Mouse (Mus musculus) R1 (cell line): Measurements from ENCODE around the gene Cwc27.

Source experiments
- DNase-seq: peaks from one replicate; pipeline ENCODE4 v3.0.0-alpha.2; 2018; ENCODE audit warnings: low read depth, low spot score

Gene Cwc27

DNA sequence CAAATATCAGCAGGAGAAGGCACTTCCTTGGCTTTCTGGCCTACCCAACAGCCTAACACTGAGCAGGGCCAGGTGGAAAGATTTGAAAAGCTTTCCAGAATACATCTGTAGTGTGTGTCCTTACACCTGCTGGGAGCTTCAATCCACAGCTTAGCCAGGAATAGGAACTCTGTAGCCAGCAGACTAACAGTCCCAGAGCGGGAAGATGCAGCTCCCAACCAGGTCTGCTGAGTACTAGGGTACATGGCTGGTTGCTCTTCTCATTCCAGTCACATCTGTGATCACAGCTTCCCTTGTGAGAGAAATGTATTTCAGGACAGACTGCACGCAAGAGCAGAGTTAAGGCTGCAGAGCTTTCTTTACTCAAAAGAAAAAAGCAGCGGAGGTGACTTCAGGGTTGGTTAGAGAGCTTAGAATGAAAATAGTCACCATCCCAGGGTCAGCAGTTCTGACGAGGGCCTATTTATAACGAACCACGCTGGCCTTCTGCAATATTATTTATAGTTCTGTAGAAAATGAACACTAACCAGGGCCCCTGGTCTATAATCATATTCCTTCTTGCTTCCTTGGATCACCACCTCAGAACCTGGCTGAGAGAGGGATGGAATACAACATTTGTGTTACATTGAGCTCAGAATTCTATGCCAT lies 171.0 kb downstream of the Cwc27 start:
- no peak for DNase-seq

GRCm38 (mm10) chr13:104644185-104644584 lies 172.8 kb downstream of the Cwc27 start:
- peak; percentile 51 for DNase-seq

DNA sequence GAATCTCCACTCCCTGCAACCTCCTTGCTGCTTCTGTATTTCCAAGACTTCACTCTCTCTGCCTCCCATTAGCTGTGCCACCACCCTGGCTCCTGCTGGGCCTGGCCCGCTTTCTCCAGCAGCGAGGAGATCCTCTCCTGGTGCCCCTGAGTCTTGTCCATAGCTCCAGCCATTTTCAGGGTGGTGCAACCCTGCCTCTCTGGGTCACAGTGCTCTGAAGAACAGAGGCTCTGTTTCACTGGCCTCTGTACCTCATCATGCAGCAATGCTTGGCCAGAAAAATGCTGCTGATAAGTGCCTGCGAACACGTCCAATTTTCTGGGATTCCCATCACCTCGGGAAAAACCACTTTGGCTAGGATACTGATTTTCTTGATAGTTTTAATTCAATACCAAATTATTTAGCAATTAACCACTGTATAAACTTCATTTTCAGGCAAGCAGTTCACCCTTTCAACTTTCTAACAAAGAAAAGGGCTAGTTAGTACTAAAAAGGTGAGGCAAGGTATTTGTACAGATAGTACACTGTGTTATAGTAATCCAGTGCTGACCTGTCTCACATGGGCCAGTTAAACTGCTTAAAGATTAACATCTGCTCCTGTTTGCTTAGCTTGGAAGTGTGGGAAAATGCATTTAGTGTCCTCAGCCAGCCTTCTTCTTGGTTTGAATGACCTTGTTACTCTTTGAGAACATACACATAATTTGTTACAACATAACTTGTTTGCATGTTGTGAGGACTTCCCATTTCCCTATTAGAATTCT lies 176.1 kb downstream of the Cwc27 start:
- no peak for DNase-seq

DNA sequence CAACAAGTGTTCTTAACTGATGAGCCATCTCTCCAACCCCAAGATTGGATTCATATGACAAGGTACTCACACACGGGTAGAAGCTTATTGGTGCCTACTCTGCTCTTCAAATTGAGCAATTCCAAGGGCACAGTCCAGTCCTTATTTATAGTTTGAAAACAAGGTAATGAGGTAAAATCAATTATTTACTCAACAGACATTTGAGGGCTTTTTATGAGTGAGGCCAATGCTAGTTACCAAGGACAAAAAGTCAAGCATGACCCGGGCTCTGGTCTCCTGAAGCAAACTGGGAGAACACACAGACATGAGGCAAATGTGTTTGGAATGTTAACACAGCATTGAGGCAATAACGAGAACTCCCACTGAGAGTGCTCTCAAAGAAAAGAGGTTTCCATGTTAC lies 178.0 kb downstream of the Cwc27 start:
- no peak for DNase-seq

GRCm38 (mm10) chr13:104635965-104636462 lies 180.9 kb downstream of the Cwc27 start:
- no peak for DNase-seq

DNA sequence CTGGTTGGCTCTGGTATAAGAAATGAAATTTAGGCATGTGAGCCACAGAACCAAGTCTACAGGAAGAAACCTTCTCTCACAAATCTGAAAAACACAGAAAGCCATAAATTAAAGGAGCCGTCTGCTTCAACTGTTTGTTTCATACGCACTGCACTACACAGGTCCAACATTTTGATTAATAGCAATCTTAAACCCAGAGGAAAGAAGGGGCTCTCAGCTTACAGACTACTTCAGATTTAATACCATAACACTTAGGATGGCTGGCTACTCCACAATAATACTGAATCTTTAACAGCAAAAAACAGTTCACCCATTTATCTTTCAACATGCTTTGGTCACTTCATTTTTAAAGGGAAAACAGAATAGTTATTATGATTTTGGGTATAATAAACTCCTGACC lies 182.2 kb downstream of the Cwc27 start:
- DNase-seq, result no peak

- DNase-seq, result no peak
These were observed 184.3 kb downstream of the Cwc27 start for GRCm38 (mm10) chr13:104632427-104633167.

DNA sequence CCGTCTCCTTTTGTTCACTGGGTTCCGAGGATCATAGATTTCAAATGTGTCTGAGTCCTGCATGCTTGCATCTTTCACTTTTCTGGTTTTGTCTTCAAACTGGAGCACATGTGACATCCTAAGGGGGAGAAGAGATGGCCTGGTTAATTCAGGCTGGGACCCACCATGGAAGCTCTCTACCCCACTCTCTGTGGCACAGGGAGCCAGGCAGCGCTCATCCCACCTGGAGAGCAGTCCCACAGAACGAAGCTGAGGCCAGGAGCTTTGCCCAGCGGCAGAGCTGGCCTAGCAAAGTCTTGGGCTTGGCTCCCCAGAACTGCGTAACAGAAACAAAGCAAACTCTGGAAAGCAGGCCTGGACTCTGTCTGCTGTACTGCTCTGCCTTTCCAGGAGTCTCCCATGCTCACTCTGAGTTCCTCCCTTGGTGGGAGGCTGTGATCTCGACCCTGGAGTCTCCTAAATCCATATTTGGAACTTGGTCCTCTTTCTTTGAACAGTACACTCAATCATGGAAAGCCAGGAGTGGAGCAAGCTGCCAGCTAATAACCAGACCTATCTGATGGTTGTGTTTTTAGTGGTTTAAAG lies 185.2 kb downstream of the Cwc27 start:
- DNase-seq, result no peak

GRCm38 (mm10) chr13:104630808-104631207 lies 186.1 kb downstream of the Cwc27 start:
- no peak for DNase-seq

- no peak for DNase-seq
These were observed 187.3 kb downstream of the Cwc27 start for GRCm38 (mm10) chr13:104629621-104630020.

GRCm38 (mm10) chr13:104628019-104628418 lies 188.9 kb downstream of the Cwc27 start:
- no peak for DNase-seq

DNA sequence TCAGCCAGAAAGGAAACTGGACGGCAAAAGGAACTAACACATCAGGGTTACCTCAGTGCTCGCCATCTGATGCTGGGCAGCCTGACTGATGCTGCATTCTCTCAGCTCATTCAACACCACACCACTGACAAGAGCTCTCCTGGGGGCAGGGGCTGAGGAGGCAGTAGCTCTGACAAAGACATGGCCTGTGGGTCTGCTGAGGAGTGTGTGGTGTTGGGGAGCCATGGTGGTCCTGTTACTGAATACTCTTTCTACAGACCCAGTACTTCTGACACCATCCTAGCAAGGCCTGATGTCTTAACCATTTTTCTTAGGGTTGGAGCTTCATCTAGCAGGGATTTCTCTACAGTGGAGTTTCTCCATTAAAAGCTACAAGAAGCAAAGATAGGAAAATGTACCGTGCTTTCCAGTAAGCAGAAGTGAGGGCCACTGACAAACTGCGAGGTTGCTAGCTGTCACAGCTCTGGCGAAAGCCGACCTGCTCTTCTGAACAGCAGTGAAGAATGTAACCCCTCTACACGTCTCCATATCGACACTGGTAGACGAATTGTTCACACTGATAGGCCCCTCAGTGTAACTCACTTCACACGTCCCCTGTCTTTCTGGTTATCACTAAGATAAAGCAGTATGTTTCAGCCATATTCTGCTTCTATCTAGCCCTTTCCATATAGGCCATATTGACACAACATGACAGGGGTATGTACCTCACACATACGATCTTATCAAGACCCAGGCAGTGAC lies 189.6 kb downstream of the Cwc27 start:
- DNase-seq, result no peak

- DNase-seq, result no peak
These were observed 193.6 kb downstream of the Cwc27 start for GRCm38 (mm10) chr13:104623130-104623891.

- no peak for DNase-seq
These were observed 194.7 kb downstream of the Cwc27 start for GRCm38 (mm10) chr13:104622102-104622743.

- no peak for DNase-seq
These were observed 196.5 kb downstream of the Cwc27 start for GRCm38 (mm10) chr13:104620423-104620822.

DNA sequence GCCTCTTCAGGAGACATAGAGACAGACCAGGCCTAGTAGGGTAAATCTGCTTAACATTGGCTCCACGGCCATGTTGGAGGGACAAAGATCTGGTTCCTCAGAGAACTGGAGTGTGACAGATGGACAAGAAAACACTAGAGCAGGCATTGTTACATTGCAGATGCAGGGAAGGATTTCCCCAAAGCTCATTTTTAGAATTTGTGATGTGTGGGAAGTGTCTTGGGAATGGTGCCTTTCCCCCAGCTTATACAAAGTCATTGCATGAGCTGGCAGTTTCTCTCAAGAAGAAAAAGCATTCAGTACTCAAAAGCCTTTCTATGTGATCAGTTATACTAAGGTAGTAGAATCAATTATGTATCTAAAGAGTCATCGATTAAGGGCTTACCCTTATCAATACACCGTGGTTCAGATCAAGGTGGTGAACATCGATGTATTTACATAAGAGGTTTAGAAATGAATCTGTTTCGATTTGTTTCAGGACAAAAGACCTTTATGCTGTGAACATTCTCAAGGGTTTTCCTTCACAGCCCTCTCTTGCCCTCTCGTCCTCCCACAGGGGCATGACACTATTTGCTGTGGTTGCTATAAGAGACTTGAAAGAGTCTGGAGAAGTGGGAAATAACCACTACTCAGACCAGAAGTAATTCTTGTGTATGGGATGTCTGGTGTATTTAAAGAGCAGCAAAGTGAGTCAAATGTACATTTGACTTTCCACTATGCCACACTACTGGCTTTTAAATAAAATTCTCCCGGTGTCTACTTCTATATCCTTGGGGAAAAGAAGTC lies 197.2 kb downstream of the Cwc27 start:
- DNase-seq, result no peak

DNA sequence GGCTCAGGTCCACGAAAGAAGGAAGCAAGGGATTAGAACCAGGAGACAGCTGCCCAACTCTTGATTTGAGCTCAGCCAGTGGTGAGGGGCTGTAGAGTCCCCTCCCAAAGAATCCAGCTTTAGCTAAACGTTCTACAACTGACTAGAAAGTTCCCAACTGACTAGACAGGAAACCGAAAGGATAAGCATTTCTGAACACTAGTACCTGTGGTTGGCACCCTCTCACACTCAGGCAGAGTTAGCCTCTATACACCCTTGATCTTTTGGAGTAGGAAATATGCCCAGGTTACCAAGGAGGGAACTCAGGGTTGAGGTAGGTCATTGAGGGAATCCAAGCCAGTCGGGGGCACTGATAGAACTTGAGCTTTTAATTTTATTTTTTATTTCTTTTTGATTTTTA lies 199.7 kb downstream of the Cwc27 start:
- DNase-seq, result no peak

DNA sequence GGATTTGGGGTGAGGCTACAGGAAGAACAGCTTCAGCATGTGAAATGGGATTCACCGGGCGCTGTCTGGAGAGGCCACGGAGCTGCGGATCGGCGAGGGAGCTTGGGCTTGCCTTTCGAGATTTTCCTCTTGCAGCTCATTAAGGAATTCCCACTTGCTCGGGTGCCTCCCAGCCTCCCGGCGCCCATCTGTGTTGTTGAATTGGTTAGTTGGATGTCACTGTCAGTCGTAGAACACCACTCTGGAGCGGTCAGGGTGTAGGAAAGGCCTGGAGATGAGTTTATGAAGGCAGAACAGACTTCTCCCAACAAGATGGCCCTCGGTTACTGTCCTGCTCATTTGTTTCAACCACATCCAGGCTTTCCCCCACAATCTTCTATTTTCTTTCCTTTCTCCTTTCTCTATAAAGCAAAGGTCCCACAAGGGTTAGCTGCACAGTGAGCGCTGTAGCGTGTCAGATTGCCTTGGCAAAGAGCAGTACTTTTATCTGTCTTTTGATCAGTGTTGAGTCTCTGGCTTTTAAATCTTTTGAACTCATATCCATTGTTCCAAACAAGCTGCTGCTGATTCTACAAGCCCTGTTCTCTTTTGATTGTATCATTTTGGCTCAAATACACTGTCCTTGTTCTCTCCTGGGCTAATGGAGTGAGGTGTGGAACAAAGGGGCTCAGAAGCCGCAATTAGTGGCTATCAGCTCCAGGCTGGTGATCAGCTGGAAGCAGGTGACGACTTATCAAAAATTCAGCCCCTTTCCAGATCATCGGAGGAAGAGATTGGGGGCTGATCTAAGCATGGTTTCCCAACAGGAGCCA lies 200.7 kb downstream of the Cwc27 start:
- DNase-seq, result no peak
